Mouse (Mus musculus) bone marrow, adult 2 months (tissue): ENCODE measurements around the gene Ttpal.

ENCODE experiments used
- CTCF ChIP-seq: fragments of 200-500 bp; IDR thresholded peaks from 2 replicates; pipeline ENCODE4 v1.5.1; 2011; ENCODE audit warnings: low read length, control low read depth; ENCODE audit not compliant: control insufficient read depth, insufficient read depth
- POLR2A ChIP-seq: fragments of 200-500 bp; IDR thresholded peaks from 2 replicates; pipeline ENCODE4 v1.6.1; 2011; ENCODE audit warnings: low read depth, mild to moderate bottlenecking, control low read depth, low read length, borderline replicate concordance; ENCODE audit not compliant: control insufficient read depth

GRCm38 (mm10) chr2:163554425-163554982 lies 47.6 kb upstream of the Ttpal start:
- TF ChIP-seq POLR2A (no peak), CTCF (no peak)
